In the genomic region with DNA sequence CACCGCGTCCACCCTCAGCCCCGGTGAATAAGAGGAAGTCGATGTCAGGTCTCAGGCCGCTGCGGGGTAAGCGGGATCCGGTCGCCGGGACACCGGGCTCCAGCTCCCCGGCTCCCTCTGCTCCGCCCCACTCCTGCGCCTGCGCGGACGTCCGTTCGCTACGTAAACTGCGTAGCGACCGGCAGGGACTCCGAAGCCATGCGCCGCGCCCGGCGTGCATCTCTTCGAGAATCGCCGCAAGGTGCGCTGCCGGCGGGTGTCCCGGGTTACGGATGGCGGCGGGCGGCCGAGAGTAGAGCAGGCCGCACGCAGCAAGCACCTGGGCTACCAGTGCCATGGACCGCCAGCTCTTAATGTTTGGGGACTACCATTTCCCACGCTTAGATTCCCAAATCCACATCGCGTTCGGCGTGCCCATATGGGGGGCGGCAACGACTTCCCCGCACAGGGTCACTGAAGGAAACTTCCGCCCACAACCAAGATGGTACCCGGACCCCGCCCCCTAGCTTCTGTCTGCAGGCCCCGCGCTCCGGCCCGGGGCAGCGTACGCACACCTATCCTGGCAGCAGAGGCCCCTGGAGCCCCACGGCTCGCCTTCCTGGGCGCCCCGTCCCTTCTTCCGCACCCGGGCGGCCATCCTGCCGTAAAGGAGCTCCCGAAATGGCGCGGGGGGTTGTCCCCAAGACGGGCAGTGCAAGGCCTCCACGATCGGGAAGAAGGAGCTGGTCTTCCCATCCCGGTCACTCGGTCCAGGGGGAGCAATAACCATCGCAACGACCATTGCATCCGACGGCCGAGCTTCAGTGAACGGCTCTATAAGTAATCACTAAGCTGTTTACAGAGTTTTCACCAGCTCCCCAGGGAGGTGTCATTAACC, we compare ENCODE assay signal across 8 mouse cellular contexts. TPM values are rescaled to one million over a fixed set of nuclear protein-coding genes. Genes with fewer than 3 reads are reported as not detected.
DNase-seq lines count a peak whose midpoint lies in the region; ATAC-seq and TF ChIP-seq lines count a peak whose summit lies in the region.

TSS of gene Bad (plus strand) at position 490 of the 877 bp plus-strand sequence.

- peak; percentile 97 for DNase-seq in adrenal gland, postnatal 14 days
- DNase-seq in embryonic facial prominence, embryonic 10.5 days (ENCODE audit: low spot score): peak; percentile 95
- no peak for DNase-seq in gonadal fat pad, adult 2 months (ENCODE audit: low read depth)
- peak; percentile 94 for DNase-seq in left cerebral cortex, postnatal 4 days
- DNase-seq in midbrain, embryonic 11.5 days (ENCODE audit: low spot score, missing footprints): peak; percentile 100
- peak; percentile 98 for DNase-seq in right cerebral cortex, postnatal 4 days
- peak; percentile 93 for DNase-seq in yolk sac, embryonic 10.5 days (ENCODE audit: low spot score)

- intact Hi-C loops in left cerebral cortex, postnatal 4 days (cut with DNase I): no loop called here

- peak within 1 kb of the TSS; percentile 57 for H3K9ac ChIP-seq in intestine, postnatal 0 days (ENCODE audit: low read depth, low read length)
- peak within 1 kb of the TSS; percentile 92 for H3K9ac ChIP-seq in midbrain, embryonic 11.5 days (ENCODE audit: low read length)

- H3K27me3 ChIP-seq in embryonic facial prominence, embryonic 10.5 days (replicated peaks; ENCODE audit: low read depth, poor library complexity, severe bottlenecking): peaks cover 17% of the 10 kb centered on the region; the same call in 1 of the 2 replicates
- H3K27me3 ChIP-seq in intestine, postnatal 0 days (replicated peaks; ENCODE audit: control insufficient read depth, insufficient read depth, low read length): no peaks in the 10 kb centered on the region
- H3K27me3 ChIP-seq in midbrain, embryonic 11.5 days (ENCODE audit: control insufficient read depth, insufficient read depth, low read length): no peaks in the 10 kb centered on the region

- H3K36me3 ChIP-seq in embryonic facial prominence, embryonic 10.5 days (replicated peaks): peaks cover 16% of the 10 kb centered on the region
- H3K36me3 ChIP-seq in intestine, postnatal 0 days (ENCODE audit: control insufficient read depth, insufficient read depth): peaks cover 3% of the 10 kb centered on the region; the same call in 1 of the 2 replicates
- H3K36me3 ChIP-seq in midbrain, embryonic 11.5 days (ENCODE audit: control insufficient read depth, insufficient read depth, low read length): no peaks in the 10 kb centered on the region

- peak within 1 kb of the TSS; percentile 93 for H3K4me3 ChIP-seq in embryonic facial prominence, embryonic 10.5 days
- H3K4me3 ChIP-seq in intestine, postnatal 0 days (ENCODE audit: low read depth, low read length): peak within 1 kb of the TSS; percentile 94
- peak within 1 kb of the TSS; percentile 79 for H3K4me3 ChIP-seq in midbrain, embryonic 11.5 days (ENCODE audit: low read depth, low read length)

- peak; percentile 82 for ATAC-seq in intestine, postnatal 0 days
- peak; percentile 82 for ATAC-seq in midbrain, embryonic 11.5 days (ENCODE audit: low FRiP score)

- H3K4me2 ChIP-seq in intestine, postnatal 0 days (replicated peaks; ENCODE audit: low read depth): peak within 1 kb of the TSS; percentile 96
- H3K4me2 ChIP-seq in midbrain, embryonic 11.5 days: peak within 1 kb of the TSS; percentile 98

- WGBS in embryonic facial prominence, embryonic 10.5 days: under 1% methylated on average over 83 of the region's 83 CpGs
- under 1% methylated on average over 83 of the region's 83 CpGs for WGBS in intestine, postnatal 0 days
- under 1% methylated on average over 83 of the region's 83 CpGs for WGBS in midbrain, embryonic 11.5 days

- H3K9me3 ChIP-seq in embryonic facial prominence, embryonic 10.5 days: no peaks in the 10 kb centered on the region
- no peaks in the 10 kb centered on the region for H3K9me3 ChIP-seq in intestine, postnatal 0 days (ENCODE audit: control insufficient read depth)
- no peaks in the 10 kb centered on the region for H3K9me3 ChIP-seq in midbrain, embryonic 11.5 days (ENCODE audit: control insufficient read depth, low read length)

- H3K27ac ChIP-seq in embryonic facial prominence, embryonic 10.5 days (replicated peaks): peak within 1 kb of the TSS; percentile 96
- H3K27ac ChIP-seq in intestine, postnatal 0 days (ENCODE audit: low read depth, low read length): peak within 1 kb of the TSS; percentile 96
- peak within 1 kb of the TSS; percentile 92 for H3K27ac ChIP-seq in midbrain, embryonic 11.5 days (ENCODE audit: low read depth, low read length)

- TF ChIP-seq CTCF in intestine, postnatal 0 days (IDR thresholded peaks at IDR 0.05; ENCODE audit: low read depth): peak; percentile 38

- peaks cover 33% of the 10 kb centered on the region for H3K4me1 ChIP-seq in embryonic facial prominence, embryonic 10.5 days
- H3K4me1 ChIP-seq in intestine, postnatal 0 days (replicated peaks; ENCODE audit: control insufficient read depth, insufficient read depth, low read length): no peaks in the 10 kb centered on the region
- peaks cover 14% of the 10 kb centered on the region for H3K4me1 ChIP-seq in midbrain, embryonic 11.5 days (ENCODE audit: control insufficient read depth, insufficient read depth, low read length)

RNA-seq across cellular contexts. Expression of gene Bad, which starts in this region (rescaled TPM):
- 43.0 and 45.0 TPM in 2 replicates for total RNA-seq in adrenal gland, postnatal 14 days (2021)
- 53.4 and 55.1 TPM in 2 replicates for polyA plus RNA-seq in embryonic facial prominence, embryonic 10.5 days (2016; fragmentation: Nextera tagmentation; extraction: Ambion mirVana)
- 60.1 and 82.0 TPM in 2 replicates for polyA plus RNA-seq in gonadal fat pad, adult 2 months (2012; rRNA removed)
- 66.2 and 70.1 TPM in 2 replicates for polyA plus RNA-seq in intestine, postnatal 0 days (2015; fragmentation: Nextera tagmentation; extraction: Ambion mirVana)
- total RNA-seq in left cerebral cortex, postnatal 4 days (2021): 10 to 100 TPM; 46.2 to 47.1 TPM
- polyA plus RNA-seq in midbrain, embryonic 11.5 days (2014; fragmentation: Nextera tagmentation; extraction: Ambion mirVana): 53.7 and 55.9 TPM in 2 replicates
